Mouse (Mus musculus) bone marrow, adult 2 months (tissue): ENCODE measurements around the gene Cfl2. TPM values are rescaled to one million over a fixed set of nuclear protein-coding genes. Genes with fewer than 3 reads are reported as not detected.

Experiments used
- H3K27ac ChIP-seq: fragments of 200-500 bp; 2 replicates; pipeline ENCODE4 v1.5.1; 2012; ENCODE audit warnings: low read depth, mild to moderate bottlenecking, control low read depth, inconsistent platforms, low read length; ENCODE audit not compliant: control insufficient read depth, poor library complexity, insufficient read depth
- H3K4me1 ChIP-seq: fragments of 200-500 bp; 2 replicates; pipeline ENCODE4 v1.6.1; 2011; ENCODE audit warnings: low read length; ENCODE audit not compliant: control insufficient read depth, insufficient read depth
- H3K4me3 ChIP-seq: fragments of 200-500 bp; replicated peaks from 2 replicates; pipeline ENCODE3; 2011; ENCODE audit warnings: mild to moderate bottlenecking, low read depth, low read length, control low read depth; ENCODE audit not compliant: control insufficient read depth
- CTCF ChIP-seq: fragments of 200-500 bp; IDR thresholded peaks from 2 replicates; pipeline ENCODE4 v1.5.1; 2011; ENCODE audit warnings: low read length, control low read depth; ENCODE audit not compliant: control insufficient read depth, insufficient read depth
- POLR2A ChIP-seq: fragments of 200-500 bp; IDR thresholded peaks from 2 replicates; pipeline ENCODE4 v1.6.1; 2011; ENCODE audit warnings: low read depth, mild to moderate bottlenecking, control low read depth, low read length, borderline replicate concordance; ENCODE audit not compliant: control insufficient read depth
- WGBS: fragments of 180-500 bp; shearing (Covaris S2); methylation state at CpG from one replicate; pipeline ENCODE4 v1.1.7; 2018; 5-methylcytosine and 5-hydroxymethylcytosine counted together
- polyA plus RNA-seq: library from polyadenylated mRNA; stranded (reverse); fragments of >200 nt; gene quantifications from 2 replicates; pipeline ENCODE4 v1.2.4, GENCODE M21; 2011; ENCODE audit warnings: low replicate concordance; ENCODE audit not compliant: missing spikeins, insufficient read depth, insufficient read length

The Cfl2 gene
- polyA plus RNA-seq, 1 experiment, result 16.6 TPM

DNA sequence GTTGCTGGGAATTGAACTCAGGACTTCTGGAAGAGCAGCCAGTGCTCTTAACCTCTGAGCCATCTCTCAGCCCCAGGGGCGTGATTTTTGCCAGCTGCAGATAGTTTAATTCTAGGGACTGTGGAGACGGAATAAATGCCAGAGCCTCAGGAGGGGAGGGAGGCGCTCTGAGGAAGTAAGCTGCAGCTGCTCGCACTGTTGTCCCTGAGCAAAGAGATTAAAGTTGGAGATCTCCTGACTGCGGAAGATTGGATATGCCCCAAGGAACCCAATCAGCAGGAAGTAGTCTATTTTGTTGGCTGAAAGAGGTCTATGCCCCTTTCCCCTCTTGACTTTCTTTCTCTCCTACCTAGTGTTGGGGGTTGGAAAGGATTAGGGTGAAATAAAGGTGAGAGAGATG, 14.2 kb upstream of the Cfl2 start:
- no peaks in the 10 kb centered on the region; the same call in 1 of the 2 replicates for H3K4me1 ChIP-seq
- H3K27ac ChIP-seq, result no peak overlapping the region
- 62% methylated on average over 5 of the region's 5 CpGs for WGBS
- TF ChIP-seq CTCF (no peak), POLR2A (no peak)
- no peak overlapping the region for H3K4me3 ChIP-seq

DNA sequence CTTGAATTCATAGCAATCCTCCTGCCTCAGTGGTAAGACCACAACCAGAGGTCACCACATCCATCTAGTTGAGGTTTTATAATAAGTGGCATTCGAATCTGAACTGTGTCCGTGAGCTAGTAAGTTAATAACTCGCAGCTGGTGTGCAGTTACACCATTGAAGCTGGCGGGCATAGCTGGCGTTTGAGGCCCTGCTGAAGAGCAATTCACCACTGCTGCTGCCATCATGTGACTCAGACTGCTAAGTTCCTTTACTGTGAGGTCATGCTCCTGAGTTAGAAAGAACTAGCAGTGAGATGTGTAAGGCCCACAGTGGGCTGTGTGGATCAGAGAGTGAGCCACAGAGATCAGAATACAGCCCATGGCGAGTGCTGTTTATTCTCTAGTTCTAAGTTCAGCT, 12.0 kb upstream of the Cfl2 start:
- TF ChIP-seq POLR2A (no peak), CTCF (no peak)
- WGBS, result 86% methylated on average over 6 of the region's 6 CpGs
- Histone ChIP-seq H3K4me3 (no peak overlapping the region), H3K4me1 (no peaks in the 10 kb centered on the region; the same call in 1 of the 2 replicates), H3K27ac (no peak overlapping the region)

DNA sequence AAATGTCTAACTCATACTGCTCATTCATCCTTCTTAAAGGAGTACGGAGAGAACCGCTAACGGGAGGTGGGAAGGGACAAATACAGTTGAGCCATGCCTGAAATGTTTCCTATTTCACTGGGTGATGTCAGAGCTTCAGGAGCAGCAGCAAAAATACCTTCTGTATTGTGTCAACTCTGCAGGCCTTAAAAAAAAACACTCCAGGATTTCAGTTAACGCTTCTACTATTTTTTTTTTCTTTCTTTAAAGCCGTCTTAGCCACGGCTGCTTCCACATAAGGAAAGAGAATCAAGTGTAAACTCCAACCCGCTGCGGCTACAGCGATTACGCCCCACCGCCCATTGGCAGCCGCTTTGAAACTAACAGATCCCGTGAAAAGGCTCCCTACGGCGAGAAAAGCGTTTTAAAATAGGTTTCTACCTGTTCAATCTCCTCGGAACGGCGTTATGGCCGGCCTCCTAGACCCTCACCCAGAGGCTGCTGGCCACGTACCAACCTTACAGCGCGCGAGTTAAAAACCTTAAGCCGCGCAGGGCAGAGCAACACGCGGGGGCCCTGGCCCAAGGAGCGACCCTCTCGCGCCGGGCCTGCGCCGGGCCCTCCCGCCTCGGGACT, 579 bp downstream of the Cfl2 start:
- peak overlapping the region; percentile 93 for H3K27ac ChIP-seq
- no peaks in the 10 kb centered on the region; the same call in 1 of the 2 replicates for H3K4me1 ChIP-seq
- TF ChIP-seq CTCF, result no peak
- TF ChIP-seq POLR2A, result no peak
- H3K4me3 ChIP-seq, result peak overlapping the region; percentile 93
- WGBS, result under 1% methylated on average over 36 of the region's 36 CpGs

DNA sequence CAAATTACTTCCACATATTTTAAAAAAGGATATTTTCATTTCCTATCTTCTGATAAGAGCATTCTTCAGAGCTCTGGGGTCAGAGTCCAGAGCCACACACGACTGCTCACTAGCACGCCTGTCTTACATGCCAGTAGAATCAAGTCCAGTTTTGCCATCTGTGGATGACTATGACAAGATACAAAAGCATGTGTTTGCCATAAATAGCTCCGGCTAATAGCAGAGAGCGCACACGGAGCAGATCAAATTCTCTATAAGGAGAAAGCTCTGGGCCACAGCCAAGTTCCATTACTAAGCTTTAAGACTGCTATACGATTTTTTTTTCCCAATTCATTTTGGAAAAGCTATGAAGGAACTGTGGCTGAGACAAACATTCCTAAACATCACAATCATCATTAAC, 3.1 kb downstream of the Cfl2 start:
- no peak for TF ChIP-seq POLR2A
- no peak for TF ChIP-seq CTCF
- H3K27ac ChIP-seq, result no peak overlapping the region
- H3K4me1 ChIP-seq, result no peaks in the 10 kb centered on the region; the same call in 1 of the 2 replicates
- 78% methylated on average over 6 of the region's 6 CpGs for WGBS
- H3K4me3 ChIP-seq, result no peak overlapping the region

DNA sequence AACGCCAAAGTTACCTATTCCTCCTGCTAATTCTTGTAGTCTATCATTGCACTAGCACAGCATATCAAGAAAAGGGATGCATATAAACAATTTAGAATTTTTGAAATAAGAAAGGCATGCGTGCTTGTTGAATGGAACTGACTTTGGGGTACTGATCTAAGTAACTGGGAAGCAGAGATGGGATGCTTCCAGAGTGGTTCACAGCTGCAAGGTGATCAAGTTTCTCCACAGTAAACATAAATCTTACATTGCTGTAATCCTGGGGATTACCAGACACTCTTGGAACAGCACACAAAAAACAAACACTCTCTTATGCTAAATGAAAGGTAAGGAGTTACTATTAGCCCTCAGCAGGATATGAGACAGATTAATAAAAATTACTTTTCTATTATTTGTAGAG, 12.1 kb downstream of the Cfl2 start:
- Histone ChIP-seq H3K4me1 (no peaks in the 10 kb centered on the region), H3K4me3 (no peak overlapping the region), H3K27ac (no peak overlapping the region)
- WGBS, result 84% methylated on average over 2 of the region's 2 CpGs
- TF ChIP-seq CTCF (no peak), POLR2A (no peak)

DNA sequence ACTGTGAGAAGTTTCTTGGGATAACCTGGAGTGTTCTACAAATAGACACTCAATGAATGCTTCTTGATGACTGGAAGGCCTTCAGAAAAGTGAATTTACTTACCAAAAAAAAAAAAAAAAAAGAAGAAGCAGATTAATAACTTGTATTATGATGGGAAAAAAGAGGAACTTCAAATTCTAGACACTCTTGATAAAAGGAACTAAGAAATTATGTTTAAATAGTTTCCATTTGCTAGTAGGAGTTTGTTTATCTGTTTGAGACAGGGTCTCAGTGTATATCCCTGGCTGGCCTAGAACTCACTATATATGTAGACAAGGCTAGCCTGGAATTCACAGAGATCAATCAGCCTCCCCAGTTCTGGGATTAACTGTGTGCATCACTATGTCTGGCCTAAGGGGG, 18.3 kb downstream of the Cfl2 start:
- no peaks in the 10 kb centered on the region for H3K4me1 ChIP-seq
- H3K27ac ChIP-seq, result peak overlapping the region; percentile 48; the same call in 1 of the 2 replicates
- TF ChIP-seq CTCF (no peak), POLR2A (no peak)
- H3K4me3 ChIP-seq, result no peak overlapping the region

DNA sequence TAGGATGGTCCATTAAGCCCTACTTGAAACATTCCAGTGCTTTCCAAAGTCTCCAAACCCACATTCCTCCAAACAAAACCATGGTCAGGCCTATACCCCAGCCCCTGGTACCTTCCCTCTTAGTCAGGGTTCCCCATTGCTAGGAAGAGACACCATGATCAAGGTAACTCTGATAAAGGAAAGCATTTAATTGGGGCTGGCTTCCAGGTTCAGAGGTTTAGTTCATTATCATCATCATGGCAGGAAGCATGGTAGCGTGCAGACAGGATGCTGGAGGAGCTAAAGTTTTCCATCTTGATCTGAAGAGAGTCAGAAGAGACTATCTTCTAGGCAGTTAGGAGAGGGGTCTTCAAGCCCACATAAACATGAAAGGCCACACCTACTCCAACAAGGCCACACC, 21.1 kb downstream of the Cfl2 start:
- no peak overlapping the region for H3K27ac ChIP-seq
- no peaks in the 10 kb centered on the region for H3K4me1 ChIP-seq
- H3K4me3 ChIP-seq, result no peak overlapping the region
- 78% methylated on average over 1 of the region's 1 CpGs for WGBS
- TF ChIP-seq CTCF (no peak), POLR2A (no peak)

DNA sequence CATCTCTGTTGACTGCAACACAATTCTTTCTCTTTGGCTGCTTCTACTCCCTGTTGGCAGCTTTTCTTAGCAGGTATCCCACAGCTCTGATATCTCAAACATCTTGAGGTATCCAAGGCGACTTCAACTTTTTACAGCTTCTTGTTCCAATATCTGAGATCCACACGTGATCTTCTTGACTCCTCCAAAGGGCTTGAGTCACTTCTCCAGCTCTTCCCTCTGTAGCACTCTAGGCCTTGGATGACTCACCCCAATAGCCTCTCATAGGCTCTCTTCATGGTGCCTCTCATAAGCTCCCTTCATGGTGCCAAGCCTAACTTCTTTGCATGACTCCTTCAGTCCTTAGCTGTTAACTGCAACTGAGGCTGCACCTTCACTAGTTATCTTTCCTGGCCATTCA, 22.9 kb downstream of the Cfl2 start:
- H3K4me3 ChIP-seq, result no peak overlapping the region
- 90% methylated on average over 2 of the region's 2 CpGs for WGBS
- TF ChIP-seq POLR2A (no peak), CTCF (no peak)
- H3K27ac ChIP-seq, result no peak overlapping the region
- H3K4me1 ChIP-seq, result no peaks in the 10 kb centered on the region; the same call in 1 of the 2 replicates

DNA sequence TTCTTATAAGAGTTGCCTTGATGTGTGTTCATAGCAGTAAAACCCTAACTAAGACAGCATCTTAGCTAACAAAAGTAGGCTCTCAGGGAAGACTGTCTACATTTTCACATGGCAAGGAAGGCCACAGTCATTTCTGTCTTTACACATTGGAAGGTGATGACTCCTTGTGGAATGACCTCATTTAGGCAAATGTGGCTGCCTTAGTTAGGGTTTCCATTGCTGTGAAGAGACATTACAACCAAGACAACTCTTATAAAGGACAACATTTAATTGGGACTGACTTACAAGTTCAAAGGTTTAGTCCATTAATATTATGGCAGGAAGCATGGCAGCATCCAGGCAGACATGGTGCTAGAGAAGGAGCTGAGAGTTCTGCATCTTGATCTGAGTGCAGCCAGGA, 23.7 kb downstream of the Cfl2 start:
- Histone ChIP-seq H3K4me1 (no peaks in the 10 kb centered on the region; the same call in 1 of the 2 replicates), H3K27ac (no peak overlapping the region), H3K4me3 (no peak overlapping the region)
- TF ChIP-seq CTCF (no peak), POLR2A (no peak)
